Mouse (Mus musculus) kidney, adult 11 months (tissue): Measurements from ENCODE around the gene Rab25.

Experiments
- DNase-seq: peaks from one replicate; pipeline ENCODE4 v3.0.0; 2022

Rab25 gene

DNA sequence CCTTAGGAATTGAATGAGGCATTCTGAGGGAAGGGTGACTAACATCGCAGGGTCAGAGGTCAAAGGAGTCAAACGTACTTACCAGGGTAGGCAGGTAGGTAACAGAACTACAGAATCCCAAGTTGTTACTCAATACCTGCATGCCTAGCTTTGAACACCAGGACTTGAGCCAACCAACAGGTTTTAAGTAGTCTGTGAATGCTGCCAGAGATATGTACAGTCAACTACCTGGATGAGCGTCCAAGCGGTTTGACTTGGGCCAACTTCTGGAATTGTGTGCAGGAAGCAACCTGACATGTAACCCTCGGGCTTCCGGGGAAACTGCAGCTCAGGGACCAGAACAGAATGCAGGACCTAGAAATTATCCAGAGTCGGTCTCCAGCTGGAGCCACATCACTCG is 25.1 kb downstream of the Rab25 start:
- DNase-seq = no peak

DNA sequence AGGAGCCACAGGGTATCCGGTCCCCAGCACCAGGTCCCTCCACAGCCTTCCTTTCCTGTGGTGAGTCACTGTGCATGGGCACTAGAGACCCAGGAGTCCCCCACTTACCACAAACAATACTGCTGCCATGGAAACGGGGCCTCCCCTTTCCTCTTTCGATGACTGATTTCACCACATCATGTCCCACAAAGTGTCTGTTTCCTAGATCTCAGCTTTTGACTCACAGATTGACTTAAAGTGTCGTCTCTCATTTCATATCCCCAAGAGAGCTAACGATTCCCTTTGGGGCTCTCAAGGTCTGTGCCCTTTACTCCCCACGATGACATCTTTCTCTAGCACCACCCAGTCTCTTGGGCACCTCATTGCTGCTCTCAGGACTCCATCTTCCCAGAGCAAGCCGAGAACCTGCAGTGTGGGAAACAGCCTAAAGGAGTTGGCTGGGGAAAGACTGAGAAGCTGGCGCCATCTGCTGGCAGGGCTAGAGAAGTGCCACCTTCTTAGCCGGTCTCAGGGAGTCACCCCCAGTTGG is 26.2 kb downstream of the Rab25 start:
- no peak for DNase-seq

DNA sequence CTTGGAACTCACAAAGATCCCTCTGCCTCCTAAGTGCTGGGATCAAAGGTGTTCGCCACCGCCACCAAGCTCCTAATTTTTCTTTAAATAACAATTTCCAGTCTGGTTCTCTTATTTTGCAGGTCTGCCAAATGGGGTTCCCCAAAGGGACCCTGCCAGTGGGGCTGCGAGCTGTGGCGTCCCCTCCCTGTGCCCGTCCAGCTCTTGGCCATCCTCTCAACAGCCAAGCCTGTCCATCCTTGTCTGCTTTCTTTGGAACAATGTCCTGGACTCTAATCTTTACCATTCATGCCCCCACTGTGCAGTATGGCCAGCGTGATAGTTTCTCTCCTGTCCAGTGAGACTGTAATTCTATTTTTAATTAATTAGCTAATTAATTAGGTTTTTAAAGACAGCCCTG is 26.9 kb downstream of the Rab25 start:
- no peak for DNase-seq

DNA sequence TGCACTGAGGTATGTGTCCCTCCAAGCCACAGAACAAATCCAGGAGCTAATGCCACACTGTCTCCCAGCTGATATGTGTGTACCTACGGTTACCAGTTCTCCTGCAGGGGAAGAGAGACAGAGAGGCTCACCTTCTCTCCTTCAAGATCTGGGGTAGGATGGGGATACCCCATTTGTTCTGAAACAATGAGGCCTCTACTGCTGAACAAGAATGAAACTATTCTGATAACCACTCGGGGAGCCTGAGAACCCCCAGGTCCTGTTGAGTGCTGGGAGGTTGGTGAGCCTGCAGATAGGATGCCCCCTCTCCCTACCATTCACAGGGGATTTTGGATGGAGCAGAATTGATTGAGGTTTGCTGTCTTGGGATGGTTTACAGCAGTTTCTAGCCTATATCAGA is 28.0 kb downstream of the Rab25 start:
- no peak for DNase-seq

DNA sequence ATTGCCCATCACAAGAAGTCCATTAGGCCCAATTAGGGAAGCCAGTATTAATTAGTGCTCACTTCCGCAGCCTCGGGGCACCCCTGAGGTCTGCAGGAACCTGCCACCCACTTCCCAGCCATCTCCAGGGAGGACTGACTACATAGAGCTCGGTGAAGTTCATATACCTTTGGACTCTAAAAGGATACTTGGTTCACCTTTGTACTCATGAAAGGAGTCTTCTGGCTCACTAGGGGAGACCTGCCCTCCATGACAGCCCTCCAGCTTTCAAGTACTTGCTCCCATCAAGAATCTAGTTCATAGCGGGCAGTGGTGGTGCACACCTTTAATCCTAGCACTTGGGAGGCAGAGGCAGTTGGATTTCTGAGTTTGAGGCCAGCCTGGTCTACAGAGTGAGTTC is 29.7 kb downstream of the Rab25 start:
- DNase-seq = no peak

DNA sequence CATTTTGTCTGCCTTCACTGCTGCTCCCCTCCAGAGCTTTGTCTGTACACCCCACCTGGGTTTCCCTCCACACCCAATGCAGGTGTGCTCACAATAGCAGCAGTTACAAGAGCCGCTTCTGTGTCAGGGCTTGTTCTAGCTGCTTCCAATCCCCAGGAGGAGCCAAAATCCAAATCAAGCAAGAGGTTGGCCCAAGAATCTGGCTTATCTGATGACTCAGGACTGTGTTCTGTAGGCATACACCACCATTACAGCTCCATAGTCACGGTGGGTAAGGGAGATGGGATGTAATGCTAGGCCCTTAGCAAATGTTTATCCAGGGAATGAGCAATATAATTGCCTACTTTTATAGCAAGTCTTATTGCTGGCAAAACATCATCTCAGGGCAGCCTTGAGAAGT is 31.7 kb downstream of the Rab25 start:
- no peak for DNase-seq

DNA sequence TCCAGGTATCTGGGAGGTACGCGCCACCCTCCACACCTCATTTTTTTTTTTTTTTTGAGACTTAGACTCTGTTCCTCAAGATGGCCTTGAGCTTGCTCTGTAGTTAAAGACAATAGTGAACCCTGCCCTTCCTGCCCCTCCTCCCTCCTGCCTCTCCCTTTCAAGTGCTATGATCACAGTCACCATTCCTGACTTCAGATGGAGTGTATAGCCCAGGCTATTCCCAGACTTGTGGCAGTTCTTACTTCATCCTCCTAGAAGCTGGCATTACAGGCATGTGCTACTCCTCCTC is 33.1 kb downstream of the Rab25 start:
- no peak for DNase-seq

DNA sequence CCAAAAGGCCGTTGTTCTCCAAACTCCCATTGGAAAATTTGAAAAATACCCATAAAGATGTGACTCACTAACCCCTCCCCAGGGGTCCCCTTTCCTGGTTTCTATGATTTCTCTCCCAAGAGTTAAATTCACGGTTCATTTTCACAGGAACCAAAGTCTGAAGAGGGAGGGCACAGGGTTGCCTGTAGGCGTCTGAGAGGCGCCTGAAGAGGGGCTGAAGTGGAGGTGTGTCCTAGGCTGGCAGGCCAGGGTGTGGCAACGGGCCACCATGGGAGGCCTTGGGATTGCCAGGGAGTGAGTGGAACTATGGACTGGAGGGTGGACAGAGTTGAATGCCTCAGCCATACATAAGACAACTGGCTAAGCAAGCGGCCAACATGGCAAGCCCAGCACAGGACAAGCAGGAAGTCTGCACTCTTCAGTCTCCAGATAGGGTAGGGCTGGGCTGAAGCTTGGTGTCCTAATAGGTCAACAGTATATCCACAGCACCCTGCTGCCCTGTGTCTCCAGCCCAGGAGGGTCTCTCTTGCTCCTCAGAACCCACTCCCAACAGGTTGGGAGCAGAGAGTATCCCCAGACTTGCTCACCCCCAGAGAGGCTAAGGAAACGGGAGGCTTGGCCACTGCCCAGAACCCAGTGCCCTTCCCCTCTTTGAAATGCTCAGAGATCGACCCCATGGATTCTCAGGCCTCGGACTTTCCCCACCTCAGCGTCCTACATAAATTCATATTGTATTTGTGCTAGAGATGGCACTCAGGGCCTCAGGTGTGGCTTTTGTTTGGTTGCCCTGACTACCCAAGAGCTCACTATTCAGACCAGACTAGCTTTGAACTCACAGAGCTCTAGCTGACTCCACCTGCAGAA is 33.6 kb downstream of the Rab25 start:
- DNase-seq = no peak

DNA sequence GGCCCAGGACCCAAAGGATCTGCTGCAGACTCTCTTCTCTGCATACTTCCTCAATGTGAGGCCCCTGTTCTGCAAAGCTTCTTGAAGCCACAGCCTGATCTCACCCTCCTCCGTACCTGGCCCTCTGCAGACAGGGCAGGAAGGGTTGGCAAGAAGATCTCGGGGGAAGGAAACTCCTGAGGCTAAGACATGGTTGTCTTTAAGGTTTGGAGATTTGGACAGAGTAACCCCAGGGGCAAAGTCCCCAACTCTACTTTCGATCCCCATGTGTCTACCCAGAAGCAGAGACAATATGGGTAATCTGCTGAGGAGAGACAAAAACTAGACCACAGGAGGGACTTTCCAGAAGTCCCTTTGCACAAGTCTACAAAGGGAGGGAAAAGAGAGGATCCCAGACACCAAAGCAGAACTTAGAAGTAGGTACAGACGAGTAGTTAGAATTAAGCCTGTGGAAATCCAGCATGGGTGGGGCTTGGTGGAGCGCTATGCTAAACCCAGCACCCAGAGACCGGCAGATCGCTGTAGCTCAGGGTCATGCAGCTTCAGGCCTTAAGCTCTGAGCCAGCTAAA is 34.5 kb downstream of the Rab25 start:
- no peak for DNase-seq

DNA sequence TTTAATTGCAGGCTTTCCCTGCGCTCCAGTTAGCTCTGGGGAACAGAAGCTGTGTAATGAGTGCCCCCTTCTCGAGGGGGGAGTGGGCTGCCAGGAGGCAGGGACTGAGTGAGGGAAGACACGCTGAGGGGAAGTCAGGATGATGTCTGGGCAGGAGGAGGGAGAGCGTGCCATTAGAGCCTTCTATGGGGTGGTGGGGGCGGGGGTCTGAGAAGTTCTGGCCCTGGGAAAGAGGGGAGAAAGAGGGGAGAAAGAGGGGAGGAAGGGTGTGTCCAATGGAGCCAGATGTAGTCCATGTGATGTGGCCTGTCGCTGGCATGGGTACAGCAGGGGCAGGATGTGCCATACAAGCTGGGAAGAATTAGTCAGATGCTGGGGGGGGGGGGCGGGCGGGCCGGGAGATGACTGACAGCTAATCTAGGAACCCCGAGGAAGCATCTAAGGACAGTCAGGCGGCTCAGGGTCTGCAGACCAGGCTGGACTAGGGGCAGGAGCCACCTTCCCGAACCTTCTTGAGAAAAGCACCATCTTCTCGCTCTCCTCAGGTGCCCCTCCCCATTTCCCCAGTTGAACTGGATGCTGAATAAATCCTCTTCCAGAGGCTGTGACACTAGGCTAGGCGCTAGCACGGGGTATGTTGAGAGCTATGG is 35.1 kb downstream of the Rab25 start:
- no peak for DNase-seq

DNA sequence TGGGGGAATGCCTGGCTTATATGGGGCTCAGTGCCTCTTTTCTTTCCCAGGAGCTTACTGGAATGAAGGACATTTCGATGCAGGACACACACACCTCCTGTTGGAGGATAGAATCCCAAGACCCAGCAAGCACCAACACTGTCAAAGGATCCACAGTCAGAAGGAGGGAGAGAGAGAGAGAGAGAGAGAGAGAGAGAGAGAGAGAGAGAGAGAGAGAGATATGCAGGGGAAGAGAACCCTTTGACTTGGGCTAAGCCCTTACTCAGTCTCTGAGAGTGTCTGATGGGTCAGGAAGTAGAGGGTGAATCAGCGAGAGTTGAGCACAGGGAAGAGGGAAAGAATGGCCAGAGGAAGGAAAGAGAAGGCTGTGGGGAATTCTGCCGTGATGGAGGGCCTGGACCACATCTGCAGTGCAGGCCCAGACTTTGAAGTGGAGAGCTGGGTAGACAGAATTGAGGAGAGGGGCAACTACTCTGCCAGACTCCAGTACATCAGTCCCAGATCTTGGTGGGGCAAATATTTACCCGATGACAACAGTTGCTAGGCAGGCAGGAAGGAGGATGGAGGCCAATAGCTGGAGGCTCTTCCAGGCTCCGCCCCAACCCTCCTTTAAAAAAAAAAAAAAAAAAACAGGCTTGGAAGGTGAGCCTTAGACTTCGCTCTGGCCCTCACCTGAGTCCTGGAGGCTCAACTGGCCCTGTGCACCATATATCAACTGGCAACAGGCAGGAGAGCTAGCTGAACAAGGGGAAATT is 35.8 kb downstream of the Rab25 start:
- no peak for DNase-seq

DNA sequence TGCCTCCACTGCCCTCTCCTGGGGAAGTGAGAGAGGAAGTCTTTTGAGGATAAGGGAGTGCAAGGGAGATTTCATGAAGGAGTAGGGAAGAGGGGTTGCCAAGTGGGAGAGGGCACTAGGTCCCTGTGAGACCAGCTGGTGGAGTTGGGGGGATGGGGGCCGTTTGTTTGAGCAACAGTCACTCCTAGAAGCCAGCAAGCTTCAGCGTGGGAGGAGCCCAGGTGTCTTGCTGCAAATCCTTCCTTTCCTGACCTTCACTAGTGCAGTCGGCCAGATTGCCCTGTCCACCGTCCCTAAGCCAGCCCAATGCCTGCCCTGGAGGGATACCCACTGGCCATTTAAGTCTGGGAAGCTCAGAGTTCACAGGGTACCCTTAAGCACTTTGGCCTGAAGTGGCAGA is 36.5 kb downstream of the Rab25 start:
- no peak for DNase-seq

DNA sequence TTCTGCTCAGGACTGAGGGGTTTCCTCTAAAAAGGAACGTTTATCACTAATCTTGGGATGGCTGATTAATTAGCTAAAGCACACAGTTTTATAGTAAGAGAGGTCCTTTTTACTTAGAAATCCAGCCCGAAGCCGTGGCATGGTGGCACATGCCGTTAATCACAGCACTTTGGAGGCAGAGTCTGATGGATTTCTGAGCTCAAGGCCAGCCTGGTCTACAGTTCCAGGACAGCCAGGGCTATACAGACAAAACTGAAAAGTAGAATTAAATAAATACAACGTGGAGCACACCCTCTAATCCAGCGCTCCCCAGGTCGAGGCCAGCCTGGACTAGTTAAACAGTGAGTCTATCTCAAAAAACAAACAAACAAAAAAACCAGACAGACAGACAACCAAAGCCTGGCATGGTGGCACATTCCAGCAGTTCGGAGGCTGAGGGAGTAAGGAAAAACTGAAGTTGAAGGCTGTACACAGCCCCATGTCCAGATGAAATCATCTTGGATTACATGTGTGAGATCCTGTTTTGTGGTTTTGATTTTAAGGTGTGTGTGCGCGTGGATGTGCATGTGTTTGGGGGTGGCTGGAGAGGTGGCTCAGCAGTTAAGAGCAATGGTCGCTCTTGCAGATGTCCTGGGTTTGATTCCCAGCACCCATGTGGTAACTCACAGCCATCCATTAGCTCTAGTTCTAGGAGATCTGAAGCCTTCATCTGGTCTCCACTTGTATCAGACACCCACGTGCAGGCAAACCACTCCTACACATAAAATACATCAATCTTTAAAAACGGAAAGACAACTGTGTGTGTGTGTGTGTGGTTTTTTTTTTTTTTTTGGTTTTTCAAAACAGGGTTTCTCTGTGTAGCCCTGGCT is 37.4 kb downstream of the Rab25 start:
- no peak for DNase-seq

DNA sequence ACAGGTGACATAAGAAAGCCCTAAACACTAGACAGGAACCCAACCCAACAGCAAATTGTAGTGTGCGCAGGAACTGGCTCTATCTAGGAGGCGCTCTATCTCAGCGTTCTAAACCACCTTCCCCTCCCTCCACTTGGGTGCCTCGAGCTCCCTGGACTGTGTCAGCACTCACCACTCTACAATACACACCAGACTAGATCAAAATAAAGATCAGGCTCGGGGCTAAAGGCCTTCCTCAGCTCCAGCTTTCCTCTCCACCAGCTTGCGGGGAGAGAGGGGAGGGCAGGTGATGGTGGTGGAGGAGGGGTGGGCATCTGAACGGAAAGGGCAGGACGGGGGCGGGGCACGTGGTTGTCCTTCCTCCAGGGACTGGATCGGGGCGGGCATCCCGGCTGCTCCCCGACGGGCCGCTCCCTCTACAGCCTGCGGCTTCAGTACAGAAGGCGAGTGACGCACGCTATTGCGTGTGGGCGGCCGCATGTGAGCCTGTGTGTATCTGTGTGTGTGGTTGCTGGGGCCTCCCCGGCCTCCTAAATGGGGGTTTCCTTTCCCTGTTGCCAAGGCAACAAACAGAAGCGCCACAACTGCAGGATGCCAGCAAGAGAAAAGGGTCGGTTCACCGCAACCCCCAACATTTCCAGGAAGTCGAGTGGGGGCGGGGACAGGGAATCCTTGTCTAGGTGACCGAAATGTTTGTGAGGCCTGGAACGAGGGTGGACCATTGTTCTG is 38.2 kb downstream of the Rab25 start, which contains the start of gene Lmna:
Gene Lmna (minus strand): TSS at position 265 of the 729 bp plus-strand sequence.
- peak; percentile 93 for DNase-seq

DNA sequence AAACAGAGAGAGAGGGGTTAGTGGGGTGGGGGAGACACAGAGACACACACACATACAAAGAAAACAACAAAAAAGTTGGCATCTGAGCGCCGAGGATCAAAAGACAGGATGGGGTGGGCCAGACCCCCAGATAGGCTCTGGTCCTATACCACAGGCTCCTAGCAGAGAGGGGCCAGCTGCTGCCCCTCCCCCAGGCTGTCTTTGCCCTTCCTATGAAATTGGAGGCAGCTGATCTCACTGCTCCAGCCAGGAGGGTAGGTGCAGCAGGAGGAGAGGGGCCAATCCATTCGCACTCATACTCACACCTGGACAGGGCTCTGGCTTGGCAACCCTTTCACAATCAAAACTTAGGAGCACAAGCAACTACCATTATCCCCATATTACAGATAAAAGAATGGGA is 38.9 kb downstream of the Rab25 start:
- no peak for DNase-seq

DNA sequence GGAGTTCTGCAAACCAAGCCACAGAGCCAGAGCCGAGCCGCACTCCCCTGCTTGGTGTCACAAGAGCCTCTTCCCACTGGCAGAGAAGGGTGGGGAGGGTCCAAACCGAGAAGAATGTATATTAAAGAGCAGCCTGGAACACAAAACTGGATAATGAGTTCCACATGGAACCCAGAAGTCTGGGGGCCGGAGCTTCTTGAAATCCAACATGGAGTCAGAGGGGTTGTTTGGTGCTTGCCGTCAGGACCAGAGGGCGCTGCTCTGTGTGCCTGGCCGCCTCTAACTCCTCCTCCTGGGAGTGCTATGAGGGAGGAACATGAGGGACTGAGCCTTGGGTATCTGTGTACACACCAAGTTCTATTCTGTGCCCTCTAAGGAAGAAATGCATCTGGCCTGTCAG is 42.3 kb downstream of the Rab25 start:
- no peak for DNase-seq

DNA sequence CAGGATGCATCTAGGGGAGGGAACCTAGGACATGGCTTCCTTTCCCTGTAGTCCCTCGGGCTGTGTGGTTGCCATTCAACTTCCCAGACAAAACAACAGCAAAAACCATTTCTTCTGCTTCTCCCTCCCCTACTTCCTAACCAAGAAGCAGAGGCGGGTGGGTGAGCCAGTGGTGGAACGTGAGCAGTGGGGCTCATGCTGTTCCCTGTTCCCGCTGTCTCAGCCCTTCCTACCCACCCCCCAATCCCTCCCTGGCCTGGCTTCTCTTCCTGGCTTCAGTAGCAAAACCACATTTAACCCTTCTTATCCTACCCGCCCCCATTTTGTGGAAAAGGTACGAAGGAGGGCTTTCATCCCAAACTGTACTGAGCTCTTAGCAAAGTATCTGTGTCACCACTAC is 43.0 kb downstream of the Rab25 start:
- no peak for DNase-seq

DNA sequence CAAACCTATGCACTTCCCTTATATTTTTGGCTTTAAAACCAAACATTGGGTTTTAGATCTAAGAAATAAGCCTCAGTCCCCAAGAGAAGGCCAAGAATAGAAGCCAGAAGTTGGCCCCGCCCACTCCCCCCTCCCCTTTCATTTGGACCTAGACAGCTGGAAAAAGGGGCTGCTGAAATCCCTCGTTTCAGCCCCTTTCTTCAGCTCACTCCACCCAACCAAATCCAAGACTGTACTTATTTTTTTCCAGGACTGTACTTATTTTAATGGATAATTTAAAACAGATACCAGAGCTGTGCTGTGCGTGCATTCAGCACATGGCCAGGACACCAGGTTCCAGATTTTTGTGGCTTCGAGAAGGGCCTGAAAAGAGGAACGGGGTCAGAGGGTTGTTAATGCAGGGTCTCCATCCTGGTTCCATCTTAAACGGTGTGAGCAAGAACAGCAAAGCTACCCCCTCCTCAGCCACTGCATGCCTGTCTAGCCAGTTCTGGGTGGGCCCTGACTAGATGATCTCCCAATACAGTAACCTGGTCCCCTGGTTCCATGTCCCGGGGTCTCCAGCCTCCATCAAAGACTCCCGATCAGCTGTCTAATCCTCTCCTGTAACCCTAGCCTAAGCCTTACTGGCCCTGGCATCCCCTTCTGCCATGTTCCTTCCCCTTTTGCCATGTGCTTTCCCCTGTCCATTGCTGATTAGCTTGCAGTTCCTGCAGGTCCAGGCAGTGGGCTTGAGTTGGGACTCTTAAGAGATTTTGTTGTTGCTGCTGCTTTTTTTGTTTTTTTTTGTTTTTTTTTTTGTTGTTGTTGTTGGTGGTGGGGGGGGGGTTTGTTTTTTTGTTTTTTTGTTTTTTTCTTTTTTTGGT is 44.0 kb downstream of the Rab25 start:
- no peak for DNase-seq

DNA sequence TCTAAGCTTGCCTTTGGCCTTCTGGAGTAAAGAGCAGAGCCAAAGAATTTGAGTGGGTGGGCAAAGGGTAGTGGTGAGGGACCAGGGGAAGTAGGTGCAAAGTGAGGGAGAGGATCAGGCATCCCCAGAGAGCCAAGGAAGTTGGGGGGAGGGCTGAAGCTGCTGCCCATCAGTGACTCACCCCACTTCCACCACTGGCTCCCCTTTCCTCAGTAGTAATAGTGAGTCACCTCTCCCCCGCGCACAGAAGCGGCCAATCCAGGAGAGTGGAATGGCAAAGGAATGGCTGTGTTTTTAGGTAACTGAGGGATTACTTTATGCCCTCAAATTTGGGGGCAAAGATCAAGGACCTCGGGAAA is 44.6 kb downstream of the Rab25 start:
- no peak for DNase-seq

DNA sequence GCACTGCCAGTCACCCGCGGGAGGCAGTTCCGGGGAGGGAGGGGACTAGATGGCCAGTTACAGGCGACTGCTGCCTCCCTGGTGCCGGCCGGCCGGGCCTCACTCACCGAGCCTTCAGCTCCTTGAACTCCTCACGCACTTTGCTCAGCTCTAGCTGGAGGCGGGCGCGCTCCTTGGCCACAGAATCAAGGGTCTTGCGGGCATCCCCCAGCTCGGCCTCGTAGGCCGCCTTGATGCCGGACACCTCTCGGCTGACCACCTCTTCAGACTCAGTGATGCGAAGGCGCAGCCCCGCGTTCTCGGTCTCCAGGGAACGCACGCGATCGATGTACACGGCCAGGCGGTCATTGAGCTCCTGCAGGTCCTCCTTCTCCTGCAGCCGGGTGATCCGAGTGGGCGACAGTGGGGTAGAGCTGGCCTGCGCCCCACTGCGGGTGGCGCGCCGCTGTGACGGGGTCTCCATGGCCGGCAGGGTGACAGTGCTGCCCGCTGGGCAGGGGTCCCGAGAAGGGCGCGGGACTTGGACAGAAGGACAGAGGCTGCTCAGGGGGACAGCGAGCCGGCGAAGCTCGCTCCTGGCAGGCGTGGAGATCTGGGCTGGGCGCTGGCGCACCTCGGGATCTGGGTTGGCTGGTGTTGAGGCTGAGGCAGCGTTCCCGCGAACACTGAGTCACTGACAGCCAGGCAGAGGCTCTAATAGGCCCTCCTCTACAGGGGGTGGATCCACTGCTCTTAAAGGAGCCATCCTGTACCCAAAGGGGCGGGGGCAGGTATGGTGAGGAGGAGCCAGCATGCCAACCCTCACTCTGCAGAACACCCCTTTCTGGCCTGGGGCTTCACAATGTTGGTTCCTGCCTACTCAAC is 45.2 kb downstream of the Rab25 start:
- peak; percentile 93 for DNase-seq
